8 mouse cellular contexts compared by ENCODE assay signal in genomic region chr9:108290773-108291172, GRCm38 (mm10). TPM values are rescaled to one million over a fixed set of nuclear protein-coding genes. Genes with fewer than 3 reads are reported as not detected.
DNase-seq lines count a peak whose midpoint lies in the region; ATAC-seq and TF ChIP-seq lines count a peak whose summit lies in the region.

No protein-coding gene starts in this region.

- no peaks in the 10 kb centered on the region for H3K27me3 ChIP-seq in heart, embryonic 13.5 days (replicated peaks)
- H3K27me3 ChIP-seq in ES-Bruce4 (ENCODE audit: control insufficient read depth, insufficient read depth, low read length, poor library complexity, severe bottlenecking): no peaks in the 10 kb centered on the region
- no peaks in the 10 kb centered on the region for H3K27me3 ChIP-seq in forebrain, embryonic 16.5 days (replicated peaks; ENCODE audit: control insufficient read depth, insufficient read depth, low read length)
- H3K27me3 ChIP-seq in liver, embryonic 16.5 days (ENCODE audit: control insufficient read depth, insufficient read depth, low read depth, low read length): no peaks in the 10 kb centered on the region

- H3K4me2 ChIP-seq in heart, embryonic 13.5 days: peak overlapping the region; percentile 72
- peak overlapping the region; percentile 67 for H3K4me2 ChIP-seq in forebrain, embryonic 16.5 days (ENCODE audit: low read length)
- peak overlapping the region; percentile 88 for H3K4me2 ChIP-seq in liver, embryonic 16.5 days (ENCODE audit: low read depth, low read length)

- intact Hi-C loops in heart, postnatal 36 days (cut with DNase I): no loop called here

- DNase-seq in heart, postnatal 36 days: no peak
- no peak for DNase-seq in ovary, postnatal 14 days (ENCODE audit: low spot score)
- no peak for DNase-seq in adrenal gland, adult 18-20 months (ENCODE audit: low spot score in 2 of 2)
- no peak for DNase-seq in cerebellum, adult 18-20 months

- no peak for TF ChIP-seq CTCF in ES-Bruce4 (IDR thresholded peaks at IDR 0.05; ENCODE audit: low read depth, low read length)

- WGBS in heart, embryonic 13.5 days: 44% methylated on average over 6 of the region's 6 CpGs
- WGBS in forebrain, embryonic 16.5 days: 42% methylated on average over 6 of the region's 6 CpGs
- WGBS in liver, embryonic 16.5 days (ENCODE audit: insufficient replicate concordance): 46% methylated on average over 6 of the region's 6 CpGs

- H3K9ac ChIP-seq in heart, embryonic 13.5 days: peak overlapping the region; percentile 77
- H3K9ac ChIP-seq in ES-Bruce4 (ENCODE audit: low read depth, poor library complexity, severe bottlenecking): no peak overlapping the region
- peak overlapping the region; percentile 76 for H3K9ac ChIP-seq in forebrain, embryonic 16.5 days (replicated peaks; ENCODE audit: low read depth, low read length)
- no peak overlapping the region; the same call in 1 of the 2 replicates for H3K9ac ChIP-seq in liver, embryonic 16.5 days (ENCODE audit: low read depth, low read length)

- TF ChIP-seq POLR2A in ES-Bruce4 (IDR thresholded peaks at IDR 0.05; ENCODE audit: insufficient read depth, low read length): no peak

- peaks cover 17% of the 10 kb centered on the region; the same call in 1 of the 2 replicates for H3K36me3 ChIP-seq in heart, embryonic 13.5 days
- H3K36me3 ChIP-seq in ES-Bruce4 (ENCODE audit: control insufficient read depth, insufficient read depth, low read length, poor library complexity, severe bottlenecking): no peaks in the 10 kb centered on the region
- peaks cover 4% of the 10 kb centered on the region for H3K36me3 ChIP-seq in forebrain, embryonic 16.5 days (ENCODE audit: control insufficient read depth, insufficient read depth)
- no peaks in the 10 kb centered on the region for H3K36me3 ChIP-seq in liver, embryonic 16.5 days (ENCODE audit: control insufficient read depth, insufficient read depth)

- peak overlapping the region; percentile 63 for H3K4me3 ChIP-seq in heart, embryonic 13.5 days
- H3K4me3 ChIP-seq in ES-Bruce4 (ENCODE audit: low read depth, low read length): peak overlapping the region; percentile 29
- H3K4me3 ChIP-seq in forebrain, embryonic 16.5 days (replicated peaks; ENCODE audit: low read length): peak overlapping the region; percentile 69
- H3K4me3 ChIP-seq in liver, embryonic 16.5 days (ENCODE audit: low read depth, low read length): peak overlapping the region; percentile 71

- no peak for TF ChIP-seq EP300 in ES-Bruce4 (IDR thresholded peaks at IDR 0.05; ENCODE audit: insufficient read depth, low read depth, low read length)

- H3K9me3 ChIP-seq in heart, embryonic 13.5 days: no peaks in the 10 kb centered on the region
- H3K9me3 ChIP-seq in ES-Bruce4 (replicated peaks; ENCODE audit: control insufficient read depth, insufficient read depth, low read length, poor library complexity, severe bottlenecking): no peaks in the 10 kb centered on the region
- no peaks in the 10 kb centered on the region for H3K9me3 ChIP-seq in forebrain, embryonic 16.5 days (ENCODE audit: control insufficient read depth, low read length)
- H3K9me3 ChIP-seq in liver, embryonic 16.5 days (replicated peaks; ENCODE audit: control insufficient read depth, low read length): no peaks in the 10 kb centered on the region

- peak overlapping the region; percentile 46 for H3K27ac ChIP-seq in heart, embryonic 13.5 days (replicated peaks)
- no peak overlapping the region for H3K27ac ChIP-seq in ES-Bruce4 (ENCODE audit: insufficient read depth, low read length)
- H3K27ac ChIP-seq in forebrain, embryonic 16.5 days (ENCODE audit: low read length): peak overlapping the region; percentile 87
- no peak overlapping the region for H3K27ac ChIP-seq in liver, embryonic 16.5 days (ENCODE audit: low read length)

- no peak for ATAC-seq in heart, embryonic 13.5 days (ENCODE audit: extremely low read depth, insufficient number of reproducible peaks, low FRiP score, low TSS enrichment)
- no peak for ATAC-seq in forebrain, embryonic 16.5 days
- ATAC-seq in liver, embryonic 16.5 days (ENCODE audit: low read depth): no peak

- peaks cover 8% of the 10 kb centered on the region for H3K4me1 ChIP-seq in heart, embryonic 13.5 days
- peaks cover 2% of the 10 kb centered on the region for H3K4me1 ChIP-seq in ES-Bruce4 (ENCODE audit: control insufficient read depth, insufficient read depth, low read length)
- H3K4me1 ChIP-seq in forebrain, embryonic 16.5 days (replicated peaks; ENCODE audit: control insufficient read depth, insufficient read depth, low read length): peaks cover 8% of the 10 kb centered on the region
- H3K4me1 ChIP-seq in liver, embryonic 16.5 days (ENCODE audit: control insufficient read depth, low read depth, low read length): peaks cover 12% of the 10 kb centered on the region

RNA-seq across cellular contexts. Expression of gene Nicn1, which starts 0.5 kb away (rescaled TPM):
- polyA plus RNA-seq in heart, embryonic 13.5 days (2015; fragmentation: Nextera tagmentation; extraction: Ambion mirVana): 23.6 and 24.3 TPM in 2 replicates
- 10 to 100 TPM; 21.3 to 21.5 TPM for total RNA-seq in heart, postnatal 36 days (2021)
- 18.3 and 23.1 TPM in 2 replicates for polyA plus RNA-seq in ES-Bruce4 (2011; ENCODE audit: insufficient read depth, insufficient read length, low read depth, missing spikeins)
- polyA plus RNA-seq in forebrain, embryonic 16.5 days (2015; fragmentation: Nextera tagmentation; extraction: Ambion mirVana): 139 and 158 TPM in 2 replicates
- 7.4 and 7.6 TPM in 2 replicates for polyA plus RNA-seq in liver, embryonic 16.5 days (2015; fragmentation: Nextera tagmentation; extraction: Ambion mirVana)
- total RNA-seq in adrenal gland, adult 18-20 months (2021): 10 to 100 TPM; 19.0 to 29.2 TPM

RNA-seq across cellular contexts. Expression of gene Amt, which starts 5.9 kb away (rescaled TPM):
- 10.9 and 12.9 TPM in 2 replicates for polyA plus RNA-seq in heart, embryonic 13.5 days (2015; fragmentation: Nextera tagmentation; extraction: Ambion mirVana)
- total RNA-seq in heart, postnatal 36 days (2021): 1 to 10 TPM; 4.0 to 5.2 TPM
- polyA plus RNA-seq in ES-Bruce4 (2011; ENCODE audit: insufficient read depth, insufficient read length, low read depth, missing spikeins): 69.2 and 69.3 TPM in 2 replicates
- 22.3 and 23.8 TPM in 2 replicates for polyA plus RNA-seq in forebrain, embryonic 16.5 days (2015; fragmentation: Nextera tagmentation; extraction: Ambion mirVana)
- 14.4 and 15.0 TPM in 2 replicates for polyA plus RNA-seq in liver, embryonic 16.5 days (2015; fragmentation: Nextera tagmentation; extraction: Ambion mirVana)
- 1 to 10 TPM; 4.2 to 5.8 TPM for total RNA-seq in adrenal gland, adult 18-20 months (2021)

RNA-seq across cellular contexts. Expression of gene Rhoa, which starts 15.2 kb away (rescaled TPM):
- polyA plus RNA-seq in heart, embryonic 13.5 days (2015; fragmentation: Nextera tagmentation; extraction: Ambion mirVana): 332 and 341 TPM in 2 replicates
- total RNA-seq in heart, postnatal 36 days (2021): 100 to 1,000 TPM; 237 to 241 TPM
- 429 and 434 TPM in 2 replicates for polyA plus RNA-seq in ES-Bruce4 (2011; ENCODE audit: insufficient read depth, insufficient read length, low read depth, missing spikeins)
- polyA plus RNA-seq in forebrain, embryonic 16.5 days (2015; fragmentation: Nextera tagmentation; extraction: Ambion mirVana): 282 and 351 TPM in 2 replicates
- 190 and 213 TPM in 2 replicates for polyA plus RNA-seq in liver, embryonic 16.5 days (2015; fragmentation: Nextera tagmentation; extraction: Ambion mirVana)
- 100 to 1,000 TPM; 356 to 357 TPM for total RNA-seq in adrenal gland, adult 18-20 months (2021)

RNA-seq across cellular contexts. Expression of gene Tcta, which starts 15.2 kb away (rescaled TPM):
- polyA plus RNA-seq in heart, embryonic 13.5 days (2015; fragmentation: Nextera tagmentation; extraction: Ambion mirVana): 31.2 and 32.6 TPM in 2 replicates
- total RNA-seq in heart, postnatal 36 days (2021): 10 to 100 TPM; 59.3 to 62.3 TPM
- 4.0 and 7.0 TPM in 2 replicates for polyA plus RNA-seq in ES-Bruce4 (2011; ENCODE audit: insufficient read depth, insufficient read length, low read depth, missing spikeins)
- polyA plus RNA-seq in forebrain, embryonic 16.5 days (2015; fragmentation: Nextera tagmentation; extraction: Ambion mirVana): 34.3 and 37.6 TPM in 2 replicates
- polyA plus RNA-seq in liver, embryonic 16.5 days (2015; fragmentation: Nextera tagmentation; extraction: Ambion mirVana): 14.9 and 15.2 TPM in 2 replicates
- total RNA-seq in adrenal gland, adult 18-20 months (2021): 10 to 100 TPM; 36.1 to 36.2 TPM

RNA-seq across cellular contexts. Expression of gene Dag1, which starts 27.0 kb away (rescaled TPM):
- 136 and 138 TPM in 2 replicates for polyA plus RNA-seq in heart, embryonic 13.5 days (2015; fragmentation: Nextera tagmentation; extraction: Ambion mirVana)
- total RNA-seq in heart, postnatal 36 days (2021): 100 to 1,000 TPM; 320 to 353 TPM
- 116 and 124 TPM in 2 replicates for polyA plus RNA-seq in ES-Bruce4 (2011; ENCODE audit: insufficient read depth, insufficient read length, low read depth, missing spikeins)
- 56.3 and 57.9 TPM in 2 replicates for polyA plus RNA-seq in forebrain, embryonic 16.5 days (2015; fragmentation: Nextera tagmentation; extraction: Ambion mirVana)
- polyA plus RNA-seq in liver, embryonic 16.5 days (2015; fragmentation: Nextera tagmentation; extraction: Ambion mirVana): 17.0 and 20.4 TPM in 2 replicates
- total RNA-seq in adrenal gland, adult 18-20 months (2021): 100 to 1,000 TPM; 136 to 137 TPM

Comparison
In these comparisons a context has a peak if more than half of its experiments do, and no peak if none do; other contexts are left out.
1. H3K27ac ChIP-seq: peak in heart, embryonic 13.5 days (single experiment) and forebrain, embryonic 16.5 days (single experiment); none in ES-Bruce4 (single experiment) and liver, embryonic 16.5 days (single experiment).
2. H3K9ac ChIP-seq: peak in heart, embryonic 13.5 days (single experiment) and forebrain, embryonic 16.5 days (single experiment); none in ES-Bruce4 (single experiment) and liver, embryonic 16.5 days (single experiment).
3. Peak in every context shown above with its lines, with median percentiles within 50 percentile points of each other: H3K4me2 ChIP-seq and H3K4me3 ChIP-seq.